Mouse (Mus musculus): Measurements from ENCODE around the gene Hras. TPM values are rescaled to one million over a fixed set of nuclear protein-coding genes. Genes with fewer than 3 reads are reported as not detected.

Gene Hras
- polyA plus RNA-seq, 1 experiment = 96.0 TPM

- H3K27ac ChIP-seq (ENCODE audit: insufficient read depth, low read depth, low read length) = no peak overlapping the region
- no peaks in the 10 kb centered on the region for H3K4me1 ChIP-seq (ENCODE audit: control insufficient read depth, insufficient read depth, low read length)
- 76% methylated on average over 1 of the region's 1 CpGs for WGBS
- no peak overlapping the region for H3K4me3 ChIP-seq (ENCODE audit: insufficient read depth, low read depth, low read length)
- no peaks in the 10 kb centered on the region for H3K27me3 ChIP-seq (replicated peaks; ENCODE audit: control insufficient read depth, insufficient read depth, low read length)
- TF ChIP-seq CTCF (conservative IDR thresholded peaks at IDR 0.05; ENCODE audit: insufficient read depth, insufficient read length, low read depth, low read length) = no peak
- no peak for TF ChIP-seq POLR2A (IDR thresholded peaks at IDR 0.05; ENCODE audit: low read depth, low read length)
- no peaks in the 10 kb centered on the region for H3K36me3 ChIP-seq (ENCODE audit: control insufficient read depth, insufficient read depth, low read length)
- no peak for DNase-seq
Measured at GRCm38 (mm10) chr7:141145403-141145802, 48.4 kb downstream of the Hras start.

- H3K27me3 ChIP-seq (replicated peaks; ENCODE audit: control insufficient read depth, insufficient read depth, low read length) = no peaks in the 10 kb centered on the region
- no peak for DNase-seq
- no peaks in the 10 kb centered on the region for H3K4me1 ChIP-seq (ENCODE audit: control insufficient read depth, insufficient read depth, low read length)
- TF ChIP-seq CTCF (conservative IDR thresholded peaks at IDR 0.05; ENCODE audit: insufficient read depth, insufficient read length, low read depth, low read length) (no peak), POLR2A (IDR thresholded peaks at IDR 0.05; ENCODE audit: low read depth, low read length) (no peak)
- 89% methylated on average over 3 of the region's 3 CpGs for WGBS
- no peaks in the 10 kb centered on the region for H3K36me3 ChIP-seq (ENCODE audit: control insufficient read depth, insufficient read depth, low read length)
- H3K4me3 ChIP-seq (ENCODE audit: insufficient read depth, low read depth, low read length) = no peak overlapping the region
- no peak overlapping the region for H3K27ac ChIP-seq (ENCODE audit: insufficient read depth, low read depth, low read length)
Measured at GRCm38 (mm10) chr7:141144650-141145049, 49.2 kb downstream of the Hras start.

- TF ChIP-seq CTCF (conservative IDR thresholded peaks at IDR 0.05; ENCODE audit: insufficient read depth, insufficient read length, low read depth, low read length) (no peak), POLR2A (IDR thresholded peaks at IDR 0.05; ENCODE audit: low read depth, low read length) (no peak)
- H3K27me3 ChIP-seq (replicated peaks; ENCODE audit: control insufficient read depth, insufficient read depth, low read length) = no peaks in the 10 kb centered on the region
- no peaks in the 10 kb centered on the region for H3K4me1 ChIP-seq (ENCODE audit: control insufficient read depth, insufficient read depth, low read length)
- H3K4me3 ChIP-seq (ENCODE audit: insufficient read depth, low read depth, low read length) = no peak overlapping the region
- 51% methylated on average over 2 of the region's 2 CpGs for WGBS
- no peak overlapping the region for H3K27ac ChIP-seq (ENCODE audit: insufficient read depth, low read depth, low read length)
- DNase-seq = no peak
- no peaks in the 10 kb centered on the region for H3K36me3 ChIP-seq (ENCODE audit: control insufficient read depth, insufficient read depth, low read length)
Measured at GRCm38 (mm10) chr7:141143861-141144260, 49.9 kb downstream of the Hras start.

GRCm38 (mm10) chr7:141143112-141143511 lies 50.7 kb downstream of the Hras start:
- no peak for DNase-seq
- TF ChIP-seq CTCF (conservative IDR thresholded peaks at IDR 0.05; ENCODE audit: insufficient read depth, insufficient read length, low read depth, low read length) (peak; percentile 58), POLR2A (IDR thresholded peaks at IDR 0.05; ENCODE audit: low read depth, low read length) (no peak)
- WGBS = 53% methylated on average over 5 of the region's 5 CpGs
- H3K27me3 ChIP-seq (replicated peaks; ENCODE audit: control insufficient read depth, insufficient read depth, low read length) = no peaks in the 10 kb centered on the region
- H3K27ac ChIP-seq (ENCODE audit: insufficient read depth, low read depth, low read length) = no peak overlapping the region
- H3K4me3 ChIP-seq (ENCODE audit: insufficient read depth, low read depth, low read length) = no peak overlapping the region
- H3K36me3 ChIP-seq (ENCODE audit: control insufficient read depth, insufficient read depth, low read length) = no peaks in the 10 kb centered on the region
- H3K4me1 ChIP-seq (ENCODE audit: control insufficient read depth, insufficient read depth, low read length) = no peaks in the 10 kb centered on the region

- Histone ChIP-seq H3K27ac (ENCODE audit: insufficient read depth, low read depth, low read length) (no peak overlapping the region), H3K4me1 (ENCODE audit: control insufficient read depth, insufficient read depth, low read length) (no peaks in the 10 kb centered on the region), H3K27me3 (replicated peaks; ENCODE audit: control insufficient read depth, insufficient read depth, low read length) (no peaks in the 10 kb centered on the region), H3K4me3 (ENCODE audit: insufficient read depth, low read depth, low read length) (no peak overlapping the region), H3K36me3 (ENCODE audit: control insufficient read depth, insufficient read depth, low read length) (no peaks in the 10 kb centered on the region)
- no peak for TF ChIP-seq CTCF (conservative IDR thresholded peaks at IDR 0.05; ENCODE audit: insufficient read depth, insufficient read length, low read depth, low read length)
- TF ChIP-seq POLR2A (IDR thresholded peaks at IDR 0.05; ENCODE audit: low read depth, low read length) = no peak
- WGBS = 85% methylated on average over 4 of the region's 4 CpGs
- DNase-seq = no peak
Measured at GRCm38 (mm10) chr7:141141326-141141725, 52.5 kb downstream of the Hras start.

Other genes starting within 250 kb of the Hras start
- gene Ifitm5, start 243.7 kb downstream of the Hras start, polyA plus RNA-seq (2012; rRNA removed) = 0.87 and 1.4 TPM in 2 replicates
- gene Gm45717, start 238.1 kb downstream of the Hras start, polyA plus RNA-seq (2012; rRNA removed) = 0.27 TPM in 1 of 2 replicates, not detected in the other
- gene Ifitm2, start 238.0 kb downstream of the Hras start, polyA plus RNA-seq (2012; rRNA removed) = 642 and 737 TPM in 2 replicates
- gene Ifitm1, start 226.8 kb downstream of the Hras start, polyA plus RNA-seq (2012; rRNA removed) = 125 and 135 TPM in 2 replicates
- 259 and 313 TPM in 2 replicates for gene Ifitm3, start 183.2 kb downstream of the Hras start, polyA plus RNA-seq (2012; rRNA removed)
- 1.6 and 2.3 TPM in 2 replicates for gene Ifitm6, start 176.1 kb downstream of the Hras start, polyA plus RNA-seq (2012; rRNA removed)
- gene Gm17387, start 164.9 kb downstream of the Hras start, polyA plus RNA-seq (2012; rRNA removed) = not detected in 2 replicates
- 0.16 and 0.44 TPM in 2 replicates for gene B4galnt4, start 132.9 kb downstream of the Hras start, polyA plus RNA-seq (2012; rRNA removed)
- 17.0 and 19.8 TPM in 2 replicates for gene Pkp3, start 115.8 kb downstream of the Hras start, polyA plus RNA-seq (2012; rRNA removed)
- gene Sigirr, start 93.4 kb downstream of the Hras start, polyA plus RNA-seq (2012; rRNA removed) = 102 and 110 TPM in 2 replicates
- gene Ano9, start 76.2 kb downstream of the Hras start, polyA plus RNA-seq (2012; rRNA removed) = 5.4 and 7.3 TPM in 2 replicates
- 65.1 and 71.5 TPM in 2 replicates for gene Ptdss2, start 71.6 kb downstream of the Hras start, polyA plus RNA-seq (2012; rRNA removed)
- gene Rnh1, start 21.1 kb downstream of the Hras start, polyA plus RNA-seq (2012; rRNA removed) = 159 and 190 TPM in 2 replicates
- gene Lrrc56, start 152 bp upstream of the Hras start, polyA plus RNA-seq (2012; rRNA removed) = 9.6 and 13.5 TPM in 2 replicates
- gene Lmntd2, start 20.1 kb upstream of the Hras start, polyA plus RNA-seq (2012; rRNA removed) = 5.7 and 6.0 TPM in 2 replicates
- gene Rassf7, start 21.9 kb upstream of the Hras start, polyA plus RNA-seq (2012; rRNA removed) = 59.1 and 72.2 TPM in 2 replicates
- gene Phrf1, start 34.8 kb upstream of the Hras start, polyA plus RNA-seq (2012; rRNA removed) = 15.8 and 19.1 TPM in 2 replicates
- 51.6 and 57.5 TPM in 2 replicates for gene Irf7, start 72.5 kb upstream of the Hras start, polyA plus RNA-seq (2012; rRNA removed)
- gene Cdhr5, start 82.8 kb upstream of the Hras start, polyA plus RNA-seq (2012; rRNA removed) = 129 and 145 TPM in 2 replicates
- 2.0 and 2.7 TPM in 2 replicates for gene Sct, start 85.1 kb upstream of the Hras start, polyA plus RNA-seq (2012; rRNA removed)
- 0.03 TPM in 1 of 2 replicates, not detected in the other for gene Drd4, start 98.0 kb upstream of the Hras start, polyA plus RNA-seq (2012; rRNA removed)
- gene Deaf1, start 133.7 kb upstream of the Hras start, polyA plus RNA-seq (2012; rRNA removed) = 25.4 and 26.8 TPM in 2 replicates
- gene Tmem80, start 133.7 kb upstream of the Hras start, polyA plus RNA-seq (2012; rRNA removed) = 53.7 and 61.4 TPM in 2 replicates
- gene Eps8l2, start 144.9 kb upstream of the Hras start, polyA plus RNA-seq (2012; rRNA removed) = 245 and 297 TPM in 2 replicates
- gene Taldo1, start 198.2 kb upstream of the Hras start, polyA plus RNA-seq (2012; rRNA removed) = 321 and 366 TPM in 2 replicates
- gene Gatd1, start 220.1 kb upstream of the Hras start, polyA plus RNA-seq (2012; rRNA removed) = 51.7 and 58.4 TPM in 2 replicates
- 0.98 and 1.3 TPM in 2 replicates for gene Cend1, start 235.5 kb upstream of the Hras start, polyA plus RNA-seq (2012; rRNA removed)
- gene Slc25a22, start 243.9 kb upstream of the Hras start, polyA plus RNA-seq (2012; rRNA removed) = 45.5 and 51.0 TPM in 2 replicates